Comparison of ENCODE assay signal across 12 mouse cellular contexts in genomic region chr11:60127863-60128512, GRCm38 (mm10). TPM values are rescaled to one million over a fixed set of nuclear protein-coding genes. Genes with fewer than 3 reads are reported as not detected.
A peak's percentile ranks its signal among the peaks of the same experiment; 100 is the strongest.
DNase-seq lines count a peak whose midpoint lies in the region; ATAC-seq and TF ChIP-seq lines count a peak whose summit lies in the region.
"Had no signal": no experiment of that assay in that cellular context is flagged by ENCODE, and none has a peak within 500 bp of the region (broad histone marks: within the 10 kb centered on the region; RNA-seq: fewer than 3 reads in every experiment).

No protein-coding gene starts in this region.

- no peak overlapping the region for H3K4me2 ChIP-seq in forebrain, embryonic 11.5 days (ENCODE audit: low read depth, low read length, severe bottlenecking)
- no peak overlapping the region for H3K4me2 ChIP-seq in forebrain, embryonic 12.5 days
- no peak overlapping the region for H3K4me2 ChIP-seq in kidney, embryonic 16.5 days (replicated peaks; ENCODE audit: low read depth, low read length)
- H3K4me2 ChIP-seq in limb, embryonic 11.5 days (ENCODE audit: low read depth, severe bottlenecking), result no peak overlapping the region
- H3K4me2 ChIP-seq: embryonic facial prominence, embryonic 15.5 days had no signal

- H3K9me3 ChIP-seq in forebrain, embryonic 11.5 days (ENCODE audit: control insufficient read depth, low read length), result no peaks in the 10 kb centered on the region
- H3K9me3 ChIP-seq in forebrain, embryonic 12.5 days, result no peaks in the 10 kb centered on the region
- no peaks in the 10 kb centered on the region for H3K9me3 ChIP-seq in kidney, embryonic 16.5 days (ENCODE audit: low read length)
- no peaks in the 10 kb centered on the region for H3K9me3 ChIP-seq in limb, embryonic 11.5 days (ENCODE audit: control insufficient read depth, low read length)
- H3K9me3 ChIP-seq: embryonic facial prominence, embryonic 15.5 days had no signal

- H3K27ac ChIP-seq in forebrain, embryonic 11.5 days (ENCODE audit: low read depth, low read length), result no peak overlapping the region
- H3K27ac ChIP-seq in forebrain, embryonic 12.5 days, result no peak overlapping the region
- H3K27ac ChIP-seq in kidney, embryonic 16.5 days (ENCODE audit: low read length), result 0 out of 2 replicates have a peak overlapping the region, but pooled peaks have one; percentile 12
- H3K27ac ChIP-seq in limb, embryonic 11.5 days (replicated peaks; ENCODE audit: low read depth, low read length), result 0 out of 2 replicates have a peak overlapping the region, but pooled peaks have one; percentile 26
- H3K27ac ChIP-seq in thymus, adult 2 months (ENCODE audit: control insufficient read depth, insufficient read depth, low read length), result no peak overlapping the region
- H3K27ac ChIP-seq: embryonic facial prominence, embryonic 15.5 days had no signal

- H3K4me3 ChIP-seq in forebrain, embryonic 11.5 days (ENCODE audit: low read depth, low read length), result no peak overlapping the region
- no peak overlapping the region for H3K4me3 ChIP-seq in forebrain, embryonic 12.5 days (replicated peaks)
- H3K4me3 ChIP-seq in kidney, embryonic 16.5 days (ENCODE audit: low read length), result no peak overlapping the region
- no peak overlapping the region for H3K4me3 ChIP-seq in limb, embryonic 11.5 days (ENCODE audit: low read depth, low read length)
- H3K4me3 ChIP-seq in thymus, adult 2 months (ENCODE audit: control insufficient read depth, insufficient read depth, low read length), result no peak overlapping the region
- H3K4me3 ChIP-seq: embryonic facial prominence, embryonic 15.5 days had no signal

- no peak; the same call in 1 of the 2 replicates for ATAC-seq in forebrain, embryonic 11.5 days (replicated peaks; ENCODE audit: low FRiP score)
- no peak for ATAC-seq in forebrain, embryonic 12.5 days (ENCODE audit: low FRiP score)
- ATAC-seq in kidney, embryonic 16.5 days (ENCODE audit: low FRiP score, low TSS enrichment), result peak; percentile 73; the same call in 1 of the 2 replicates
- no peak for ATAC-seq in limb, embryonic 11.5 days (ENCODE audit: insufficient number of reproducible peaks, low FRiP score, low TSS enrichment, low read depth)

- peaks cover 11% of the 10 kb centered on the region for H3K4me1 ChIP-seq in forebrain, embryonic 11.5 days (replicated peaks; ENCODE audit: control insufficient read depth, insufficient read depth, low read length)
- H3K4me1 ChIP-seq in forebrain, embryonic 12.5 days, result peaks cover 20% of the 10 kb centered on the region
- H3K4me1 ChIP-seq in kidney, embryonic 16.5 days (ENCODE audit: insufficient read depth, low read length), result peaks cover 27% of the 10 kb centered on the region
- H3K4me1 ChIP-seq in limb, embryonic 11.5 days (ENCODE audit: control insufficient read depth, insufficient read depth, low read length), result peaks cover 23% of the 10 kb centered on the region
- H3K4me1 ChIP-seq in thymus, adult 2 months (replicated peaks; ENCODE audit: control insufficient read depth, insufficient read depth, low read length), result peaks cover 25% of the 10 kb centered on the region

- H3K9ac ChIP-seq in forebrain, embryonic 11.5 days (ENCODE audit: low read length), result no peak overlapping the region
- H3K9ac ChIP-seq in forebrain, embryonic 12.5 days, result no peak overlapping the region
- no peak overlapping the region for H3K9ac ChIP-seq in kidney, embryonic 16.5 days (replicated peaks; ENCODE audit: low read length)
- H3K9ac ChIP-seq in limb, embryonic 11.5 days (ENCODE audit: low read length), result no peak overlapping the region
- H3K9ac ChIP-seq: embryonic facial prominence, embryonic 15.5 days had no signal

- H3K27me3 ChIP-seq in forebrain, embryonic 11.5 days (ENCODE audit: control insufficient read depth, insufficient read depth, low read length), result no peaks in the 10 kb centered on the region
- no peaks in the 10 kb centered on the region for H3K27me3 ChIP-seq in forebrain, embryonic 12.5 days
- H3K27me3 ChIP-seq in kidney, embryonic 16.5 days (ENCODE audit: insufficient read depth, low read length), result no peaks in the 10 kb centered on the region
- H3K27me3 ChIP-seq in limb, embryonic 11.5 days (ENCODE audit: control insufficient read depth, insufficient read depth, low read length), result no peaks in the 10 kb centered on the region
- H3K27me3 ChIP-seq in thymus, adult 2 months (ENCODE audit: control insufficient read depth, insufficient read depth, low read length), result no peaks in the 10 kb centered on the region
- H3K27me3 ChIP-seq: embryonic facial prominence, embryonic 15.5 days had no signal

- 45% methylated on average over 4 of the region's 4 CpGs for WGBS in forebrain, embryonic 11.5 days
- 50% methylated on average over 4 of the region's 4 CpGs for WGBS in forebrain, embryonic 12.5 days
- 43% methylated on average over 4 of the region's 4 CpGs for WGBS in kidney, embryonic 16.5 days
- 40% methylated on average over 4 of the region's 4 CpGs for WGBS in limb, embryonic 11.5 days
- 96% methylated on average over 4 of the region's 4 CpGs for WGBS in thymus, adult 2 months

- DNase-seq in forebrain, embryonic 11.5 days (ENCODE audit: low spot score), result peak; percentile 56
- DNase-seq in kidney, postnatal 25 days, result no peak
- peak; percentile 56 for DNase-seq in embryo, embryonic 10.5 days (ENCODE audit: low spot score)
- DNase-seq in limb, embryonic 11.5 days (ENCODE audit: low spot score), result peak; percentile 45
- DNase-seq in thymus, adult 2 months, result no peak
- no peak for DNase-seq in left cerebral cortex, adult 8-10 months (ENCODE audit: low spot score in 2 of 2)
- DNase-seq: adrenal gland, postnatal 14 days; cerebellum, adult 11 months; lung, adult 2 months had no signal

- H3K36me3 ChIP-seq in forebrain, embryonic 11.5 days (ENCODE audit: control insufficient read depth, insufficient read depth, low read length), result no peaks in the 10 kb centered on the region
- H3K36me3 ChIP-seq in forebrain, embryonic 12.5 days (replicated peaks), result no peaks in the 10 kb centered on the region
- no peaks in the 10 kb centered on the region for H3K36me3 ChIP-seq in kidney, embryonic 16.5 days (ENCODE audit: insufficient read depth, low read length)
- no peaks in the 10 kb centered on the region for H3K36me3 ChIP-seq in limb, embryonic 11.5 days (ENCODE audit: control insufficient read depth, insufficient read depth, low read length)
- no peaks in the 10 kb centered on the region for H3K36me3 ChIP-seq in thymus, adult 2 months (ENCODE audit: control insufficient read depth, insufficient read depth, low read length)
- H3K36me3 ChIP-seq: embryonic facial prominence, embryonic 15.5 days had no signal

- no peak for TF ChIP-seq POLR2A in thymus, adult 2 months (IDR thresholded peaks at IDR 0.05; ENCODE audit: control insufficient read depth, extremely low read depth, insufficient read depth, low read length, poor library complexity)

- TF ChIP-seq CTCF in thymus, adult 2 months (IDR thresholded peaks at IDR 0.05; ENCODE audit: borderline replicate concordance, control insufficient read depth, extremely low read depth, insufficient read depth, low read length, poor library complexity), result no peak

RNA-seq across cellular contexts. Expression of gene Rai1, which starts 23.2 kb away (rescaled TPM):
- polyA plus RNA-seq in forebrain, embryonic 11.5 days (2014; fragmentation: Nextera tagmentation; extraction: Ambion mirVana), result 28.5 and 36.4 TPM in 2 replicates
- 34.2 and 35.1 TPM in 2 replicates for polyA plus RNA-seq in forebrain, embryonic 12.5 days (2016; fragmentation: Nextera tagmentation; extraction: Ambion mirVana)
- polyA plus RNA-seq in kidney, embryonic 16.5 days (2015; fragmentation: Nextera tagmentation; extraction: Ambion mirVana), result 21.5 and 24.0 TPM in 2 replicates
- 35.5 and 36.0 TPM in 2 replicates for polyA plus RNA-seq in limb, embryonic 11.5 days (2014; fragmentation: Nextera tagmentation; extraction: Ambion mirVana)
- polyA plus RNA-seq in thymus, adult 2 months (2012; rRNA removed), result 205 and 240 TPM in 2 replicates
- total RNA-seq in left cerebral cortex, adult 8-10 months (2022), result 10 to 100 TPM; 69.5 to 78.3 (median 71.5) TPM

Comparison
In these comparisons a context has a peak if more than half of its experiments do, and no peak if none do; other contexts are left out.
1. DNase-seq: peak in forebrain, embryonic 11.5 days (single experiment), embryo, embryonic 10.5 days (single experiment) and limb, embryonic 11.5 days (single experiment); none in kidney, postnatal 25 days (0 of 2), thymus, adult 2 months (single experiment) and left cerebral cortex, adult 8-10 months (0 of 2).
2. H3K27ac ChIP-seq: peak in kidney, embryonic 16.5 days (single experiment) and limb, embryonic 11.5 days (single experiment); none in forebrain, embryonic 11.5 days (single experiment), forebrain, embryonic 12.5 days (single experiment) and thymus, adult 2 months (single experiment).